In genomic region chr4:123286790-123287189, GRCm38 (mm10) we compare ENCODE assay signal across 19 mouse cellular contexts. TPM values are rescaled to one million over a fixed set of nuclear protein-coding genes. Genes with fewer than 3 reads are reported as not detected.
DNase-seq lines count a peak whose midpoint lies in the region; ATAC-seq and TF ChIP-seq lines count a peak whose summit lies in the region.
"Had no signal": no experiment of that assay in that cellular context is flagged by ENCODE, and none has a peak within 500 bp of the region (broad histone marks: within the 10 kb centered on the region; RNA-seq: fewer than 3 reads in every experiment).

No protein-coding gene starts in this region.

- peak overlapping the region; percentile 16; the same call in 1 of the 2 replicates for H3K9ac ChIP-seq in heart, embryonic 14.5 days (ENCODE audit: low read length)
- H3K9ac ChIP-seq: limb, embryonic 13.5 days had no signal

- no peak for TF ChIP-seq CTCF in bone marrow, adult 2 months (IDR thresholded peaks at IDR 0.05; ENCODE audit: control insufficient read depth, insufficient read depth, low read length)
- no peak for TF ChIP-seq CTCF in cerebellum, adult 2 months (IDR thresholded peaks at IDR 0.05; ENCODE audit: borderline replicate concordance, insufficient read depth, low read depth, low read length)

- H3K4me2 ChIP-seq in heart, embryonic 14.5 days (ENCODE audit: low read length): peak overlapping the region; percentile 94; the same call in 1 of the 2 replicates

- H3K4me1 ChIP-seq in heart, embryonic 14.5 days (ENCODE audit: control insufficient read depth in 2 of 2, insufficient read depth in 2 of 2, low read length in 2 of 2): peaks cover 7 to 32% of the 10 kb centered on the region in 2 experiments; a peak in 3 of 4 replicates
- peaks cover 3% of the 10 kb centered on the region for H3K4me1 ChIP-seq in bone marrow, adult 2 months (ENCODE audit: control insufficient read depth, insufficient read depth, low read length)
- no peaks in the 10 kb centered on the region for H3K4me1 ChIP-seq in cerebellum, adult 2 months (ENCODE audit: control insufficient read depth, insufficient read depth, low read length)

- TF ChIP-seq POLR2A in bone marrow, adult 2 months (IDR thresholded peaks at IDR 0.05; ENCODE audit: borderline replicate concordance, control insufficient read depth, low read depth, low read length): no peak
- TF ChIP-seq POLR2A in cerebellum, adult 2 months (IDR thresholded peaks at IDR 0.05; ENCODE audit: borderline replicate concordance, insufficient read depth, low read length): no peak

- no peaks in the 10 kb centered on the region for H3K9me3 ChIP-seq in heart, embryonic 14.5 days (ENCODE audit: control insufficient read depth, low read length)
- H3K9me3 ChIP-seq: hindbrain, embryonic 10.5 days; limb, embryonic 13.5 days had no signal

- no peaks in the 10 kb centered on the region for H3K27me3 ChIP-seq in heart, embryonic 14.5 days (ENCODE audit: control insufficient read depth, insufficient read depth, low read length)
- H3K27me3 ChIP-seq in cerebellum, adult 2 months (ENCODE audit: control insufficient read depth, insufficient read depth, low read length): no peaks in the 10 kb centered on the region
- H3K27me3 ChIP-seq: limb, embryonic 13.5 days had no signal

- no peak for ATAC-seq in heart, embryonic 14.5 days (ENCODE audit: insufficient number of reproducible peaks, insufficient read depth, low FRiP score, low read depth)
- ATAC-seq in erythroid progenitor cell, adult 5-6 weeks (replicated peaks; ENCODE audit: low FRiP score, poor library complexity, severe bottlenecking): peak; percentile 67
- ATAC-seq in megakaryocyte progenitor cell, adult 5-6 weeks (replicated peaks; ENCODE audit: poor library complexity): peak; percentile 54

- H3K4me3 ChIP-seq in heart, embryonic 14.5 days (ENCODE audit: control insufficient read depth in 1 of 2, insufficient read depth in 1 of 2, low read depth in 1 of 2, low read length in 2 of 2): no peak overlapping the region; a peak in 1 of 4 replicates
- no peak overlapping the region for H3K4me3 ChIP-seq in bone marrow, adult 2 months (replicated peaks; ENCODE audit: control insufficient read depth, low read depth, low read length)
- no peak overlapping the region for H3K4me3 ChIP-seq in cerebellum, adult 2 months (replicated peaks; ENCODE audit: insufficient read depth, low read depth, low read length)

- no peak for DNase-seq in heart, adult 11 months
- no peak for DNase-seq in thymus, postnatal 14 days
- no peak for DNase-seq in cerebellum, adult 2 months
- no peak for DNase-seq in B cell, adult 2 months
- DNase-seq: adrenal gland, postnatal 10 days; cerebellum, postnatal 14 days; gastrocnemius, postnatal 25 days; kidney, adult 9 months; lung, postnatal 10 days had no signal

- no peak overlapping the region for H3K27ac ChIP-seq in heart, embryonic 14.5 days (replicated peaks in 1 of 2; ENCODE audit: control insufficient read depth in 1 of 2, insufficient read depth in 1 of 2, low read depth in 2 of 2, low read length in 2 of 2)
- peak overlapping the region; percentile 75 for H3K27ac ChIP-seq in bone marrow, adult 2 months (ENCODE audit: control insufficient read depth, insufficient read depth, low read depth, low read length, poor library complexity)
- H3K27ac ChIP-seq in cerebellum, adult 2 months (ENCODE audit: insufficient read depth, low read length): no peak overlapping the region
- H3K27ac ChIP-seq: hindbrain, embryonic 10.5 days; limb, embryonic 13.5 days had no signal

- peaks cover 69% of the 10 kb centered on the region for H3K36me3 ChIP-seq in heart, embryonic 14.5 days (ENCODE audit: control insufficient read depth, insufficient read depth, low read length)

- WGBS in heart, embryonic 14.5 days: 75% methylated on average over 2 of the region's 2 CpGs
- 55% methylated on average over 2 of the region's 2 CpGs for WGBS in bone marrow, adult 2 months
- 91% methylated on average over 2 of the region's 2 CpGs for WGBS in cerebellum, adult 2 months

RNA-seq across cellular contexts. Expression of gene Pabpc4, which starts 24.6 kb away (rescaled TPM):
- polyA plus RNA-seq in heart, embryonic 14.5 days (2014; fragmentation: Nextera tagmentation; extraction: Ambion mirVana): 63.0 and 80.2 TPM in 2 replicates
- polyA plus RNA-seq in bone marrow, adult 2 months (2011; ENCODE audit: insufficient read depth, insufficient read length, low replicate concordance, missing spikeins): 147 and 150 TPM in 2 replicates
- total RNA-seq in erythroid progenitor cell, adult 5-6 weeks (2015; ENCODE audit: low replicate concordance): 390 and 415 TPM in 2 replicates
- total RNA-seq in erythroid progenitor cell, adult 5-6 weeks (2017; ENCODE audit: low replicate concordance): 408 and 429 TPM in 2 replicates
- total RNA-seq in megakaryocyte progenitor cell, adult 5-6 weeks (2015): 141 and 168 TPM in 2 replicates
- 118 and 136 TPM in 2 replicates for total RNA-seq in megakaryocyte progenitor cell, adult 5-6 weeks (2017)
- 30.8 and 32.3 TPM in 2 replicates for polyA plus RNA-seq in cerebellum, adult 2 months (2012; rRNA removed)

RNA-seq across cellular contexts. Expression of gene Oxct2a, which starts 36.6 kb away (rescaled TPM):
- not detected in 2 replicates for polyA plus RNA-seq in heart, embryonic 14.5 days (2014; fragmentation: Nextera tagmentation; extraction: Ambion mirVana)
- polyA plus RNA-seq in bone marrow, adult 2 months (2011; ENCODE audit: insufficient read depth, insufficient read length, low replicate concordance, missing spikeins): not detected in 2 replicates
- not detected in 2 replicates for total RNA-seq in erythroid progenitor cell, adult 5-6 weeks (2015; ENCODE audit: low replicate concordance)
- total RNA-seq in erythroid progenitor cell, adult 5-6 weeks (2017; ENCODE audit: low replicate concordance): not detected in 2 replicates
- not detected in 2 replicates for total RNA-seq in megakaryocyte progenitor cell, adult 5-6 weeks (2015)
- not detected in 2 replicates for total RNA-seq in megakaryocyte progenitor cell, adult 5-6 weeks (2017)
- not detected in 2 replicates for polyA plus RNA-seq in cerebellum, adult 2 months (2012; rRNA removed)
- total RNA-seq: neutrophil, adult 5-6 weeks had no signal
- polyA plus RNA-seq: frontal cortex, adult 2 months; hindbrain, embryonic 10.5 days; limb, embryonic 13.5 days; midbrain, embryonic 11.5 days had no signal

RNA-seq across cellular contexts. Expression of gene Heyl, which starts 53.4 kb away (rescaled TPM):
- polyA plus RNA-seq in heart, embryonic 14.5 days (2014; fragmentation: Nextera tagmentation; extraction: Ambion mirVana): 10.7 and 11.4 TPM in 2 replicates
- polyA plus RNA-seq in bone marrow, adult 2 months (2011; ENCODE audit: insufficient read depth, insufficient read length, low replicate concordance, missing spikeins): 0.77 and 0.84 TPM in 2 replicates
- 0.72 TPM in 1 of 2 replicates, not detected in the other for total RNA-seq in erythroid progenitor cell, adult 5-6 weeks (2015; ENCODE audit: low replicate concordance)
- total RNA-seq in erythroid progenitor cell, adult 5-6 weeks (2017; ENCODE audit: low replicate concordance): 0.13 TPM in 1 of 2 replicates, not detected in the other
- total RNA-seq in megakaryocyte progenitor cell, adult 5-6 weeks (2015): not detected in 2 replicates
- total RNA-seq in megakaryocyte progenitor cell, adult 5-6 weeks (2017): not detected in 2 replicates
- 3.1 and 3.5 TPM in 2 replicates for polyA plus RNA-seq in cerebellum, adult 2 months (2012; rRNA removed)
- total RNA-seq: neutrophil, adult 5-6 weeks had no signal

RNA-seq across cellular contexts. Expression of gene Bmp8a, which starts 56.3 kb away (rescaled TPM):
- not detected in 2 replicates for polyA plus RNA-seq in heart, embryonic 14.5 days (2014; fragmentation: Nextera tagmentation; extraction: Ambion mirVana)
- not detected in 2 replicates for polyA plus RNA-seq in bone marrow, adult 2 months (2011; ENCODE audit: insufficient read depth, insufficient read length, low replicate concordance, missing spikeins)
- not detected in 2 replicates for total RNA-seq in erythroid progenitor cell, adult 5-6 weeks (2015; ENCODE audit: low replicate concordance)
- not detected in 2 replicates for total RNA-seq in erythroid progenitor cell, adult 5-6 weeks (2017; ENCODE audit: low replicate concordance)
- 0.17 TPM in 1 of 2 replicates, not detected in the other for total RNA-seq in megakaryocyte progenitor cell, adult 5-6 weeks (2015)
- total RNA-seq in megakaryocyte progenitor cell, adult 5-6 weeks (2017): 0.12 TPM in 1 of 2 replicates, not detected in the other
- polyA plus RNA-seq in cerebellum, adult 2 months (2012; rRNA removed): 0.21 and 0.41 TPM in 2 replicates
- total RNA-seq: left cerebral cortex, adult 8-10 months; neutrophil, adult 5-6 weeks had no signal
